Mouse (Mus musculus) neural tube, embryonic 11.5 days (tissue): ENCODE measurements around the gene Fsip1. TPM values are rescaled to one million over a fixed set of nuclear protein-coding genes. Genes with fewer than 3 reads are reported as not detected.
A peak's percentile ranks its signal among the peaks of the same experiment; 100 is the strongest.

ENCODE experiments used
- ATAC-seq: fragments of 200-750 bp; cut with Nextera tagmentation; 2 replicates; pipeline ENCODE4 v1.8.0; 2017; ENCODE audit warnings: moderate number of reproducible peaks, mild to moderate bottlenecking, moderate TSS enrichment, moderate library complexity; ENCODE audit not compliant: insufficient read depth, low FRiP score, low TSS enrichment
- DNase-seq: peaks from one replicate; pipeline ENCODE4 v3.0.0-alpha.2; 2015; ENCODE audit warnings: low spot score
- H3K27ac ChIP-seq: fragments of 300-500 bp; sonication (generic); 2 replicates; pipeline ENCODE4 v1.5.1; 2014; ENCODE audit warnings: low read depth, mild to moderate bottlenecking, low read length
- H3K27me3 ChIP-seq: fragments of 300-500 bp; sonication (generic); 2 replicates; pipeline ENCODE4 v1.6.1; 2014; ENCODE audit warnings: mild to moderate bottlenecking, low read length, mixed read lengths; ENCODE audit not compliant: control insufficient read depth, insufficient read depth
- H3K36me3 ChIP-seq: fragments of 300-500 bp; sonication (generic); 2 replicates; pipeline ENCODE4 v1.6.1; 2014; ENCODE audit warnings: mild to moderate bottlenecking, low read length, moderate library complexity, mixed read lengths; ENCODE audit not compliant: control insufficient read depth, insufficient read depth
- H3K4me1 ChIP-seq: fragments of 300-500 bp; sonication (generic); 2 replicates; pipeline ENCODE4 v1.6.1; 2014; ENCODE audit warnings: low read length, mixed read lengths; ENCODE audit not compliant: control insufficient read depth, insufficient read depth
- H3K4me2 ChIP-seq: fragments of 300-500 bp; sonication (generic); 2 replicates; pipeline ENCODE4 v1.6.1; 2014; ENCODE audit warnings: low read depth, mild to moderate bottlenecking, moderate library complexity
- H3K4me3 ChIP-seq: fragments of 300-500 bp; sonication (generic); 2 replicates; pipeline ENCODE4 v1.5.1; 2014; ENCODE audit warnings: low read depth, low read length
- H3K9ac ChIP-seq: fragments of 300-500 bp; sonication (generic); 2 replicates; pipeline ENCODE4 v1.6.1; 2014; ENCODE audit warnings: mild to moderate bottlenecking, low read length
- H3K9me3 ChIP-seq: fragments of 300-500 bp; sonication (generic); 2 replicates; pipeline ENCODE4 v1.6.1; 2016; ENCODE audit warnings: low read length; ENCODE audit not compliant: control insufficient read depth
- WGBS: fragments of 180-500 bp; shearing (Covaris S2); extraction: QIAGEN DNeasy Blood & Tissue Kit; methylation state at CpG from one replicate; pipeline ENCODE4 v1.1.7; 2014; 5-methylcytosine and 5-hydroxymethylcytosine counted together
- polyA plus RNA-seq: library from polyadenylated mRNA; unstranded; fragments of >200 nt; fragmentation: Nextera tagmentation; extraction: Ambion mirVana; gene quantifications from 2 replicates; pipeline ENCODE4 v1.2.1, GENCODE M21; 2014

Fsip1 gene
- polyA plus RNA-seq, 1 experiment from 2014 or later: 2.6 TPM

GRCm38 (mm10) chr2:118236196-118236595 lies 20.6 kb downstream of the Fsip1 start:
- H3K9ac ChIP-seq: no peak overlapping the region
- H3K27ac ChIP-seq: no peak overlapping the region
- no peak overlapping the region for H3K4me3 ChIP-seq
- H3K9me3 ChIP-seq: no peaks in the 10 kb centered on the region
- H3K4me1 ChIP-seq: no peaks in the 10 kb centered on the region
- no peaks in the 10 kb centered on the region for H3K36me3 ChIP-seq
- ATAC-seq (no peak), DNase-seq (no peak)
- WGBS: 72% methylated on average over 7 of the region's 7 CpGs
- H3K27me3 ChIP-seq: no peaks in the 10 kb centered on the region
- H3K4me2 ChIP-seq: no peak overlapping the region

- Histone ChIP-seq H3K9ac (no peak overlapping the region), H3K27ac (no peak overlapping the region), H3K9me3 (no peaks in the 10 kb centered on the region), H3K4me3 (no peak overlapping the region), H3K4me2 (no peak overlapping the region), H3K36me3 (no peaks in the 10 kb centered on the region), H3K27me3 (no peaks in the 10 kb centered on the region), H3K4me1 (no peaks in the 10 kb centered on the region)
- DNase-seq (no peak), ATAC-seq (no peak)
- 86% methylated on average over 3 of the region's 3 CpGs for WGBS
These were observed 21.2 kb downstream of the Fsip1 start for GRCm38 (mm10) chr2:118235614-118236013.

GRCm38 (mm10) chr2:118230544-118230943 lies 26.2 kb downstream of the Fsip1 start:
- Histone ChIP-seq H3K4me2 (no peak overlapping the region), H3K4me1 (no peaks in the 10 kb centered on the region), H3K9ac (no peak overlapping the region), H3K4me3 (no peak overlapping the region), H3K9me3 (no peaks in the 10 kb centered on the region), H3K36me3 (no peaks in the 10 kb centered on the region), H3K27me3 (no peaks in the 10 kb centered on the region), H3K27ac (no peak overlapping the region)
- DNase-seq (no peak), ATAC-seq (no peak)
- 59% methylated on average over 3 of the region's 3 CpGs for WGBS

- Histone ChIP-seq H3K9me3 (no peaks in the 10 kb centered on the region), H3K4me3 (no peak overlapping the region), H3K27me3 (no peaks in the 10 kb centered on the region), H3K4me1 (no peaks in the 10 kb centered on the region), H3K9ac (no peak overlapping the region), H3K27ac (no peak overlapping the region), H3K4me2 (no peak overlapping the region), H3K36me3 (no peaks in the 10 kb centered on the region)
- 81% methylated on average over 4 of the region's 4 CpGs for WGBS
- no peak for ATAC-seq
- DNase-seq: no peak
These were observed 28.2 kb downstream of the Fsip1 start for GRCm38 (mm10) chr2:118228486-118229079.

DNA sequence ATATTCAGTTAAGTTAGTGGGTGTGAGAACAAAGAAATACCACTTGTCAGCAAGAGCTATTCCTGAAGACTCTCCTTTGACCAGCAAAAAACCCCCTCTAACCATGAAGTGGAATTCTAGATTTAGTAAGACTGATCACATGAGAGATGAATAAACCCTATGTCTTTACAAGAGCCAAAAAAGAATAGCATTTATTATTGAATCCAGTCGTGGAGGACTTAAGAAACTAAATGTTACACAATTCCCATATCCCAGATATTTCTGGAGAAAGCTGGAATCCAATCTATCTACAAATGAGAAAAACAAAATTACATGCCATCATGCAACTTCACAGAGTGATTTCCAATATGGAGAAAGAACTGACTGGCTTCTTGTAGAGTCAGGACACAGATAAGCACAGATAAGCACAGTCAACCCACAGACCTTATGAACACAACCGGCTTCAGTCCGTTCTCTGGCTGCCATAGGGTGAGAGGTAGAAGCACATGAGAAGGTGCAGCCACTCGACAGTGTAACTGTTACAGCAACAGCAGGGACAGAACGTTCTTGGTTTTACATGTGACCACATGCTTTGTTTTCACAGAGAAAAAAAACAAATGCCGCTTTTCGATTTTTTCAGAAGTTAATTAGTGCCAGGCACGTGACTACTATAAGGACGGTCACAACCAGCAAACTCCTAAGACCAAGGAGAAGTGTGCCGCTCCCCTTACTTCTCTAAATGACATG lies 31.3 kb downstream of the Fsip1 start:
- DNase-seq (no peak), ATAC-seq (no peak)
- no peak overlapping the region for H3K9ac ChIP-seq
- H3K4me2 ChIP-seq: no peak overlapping the region
- no peaks in the 10 kb centered on the region for H3K27me3 ChIP-seq
- H3K36me3 ChIP-seq: no peaks in the 10 kb centered on the region
- WGBS: 86% methylated on average over 10 of the region's 10 CpGs
- H3K9me3 ChIP-seq: no peaks in the 10 kb centered on the region
- H3K27ac ChIP-seq: no peak overlapping the region
- H3K4me1 ChIP-seq: no peaks in the 10 kb centered on the region
- H3K4me3 ChIP-seq: no peak overlapping the region

- no peak overlapping the region for H3K4me3 ChIP-seq
- no peaks in the 10 kb centered on the region for H3K9me3 ChIP-seq
- H3K9ac ChIP-seq: no peak overlapping the region
- H3K36me3 ChIP-seq: no peaks in the 10 kb centered on the region
- H3K4me1 ChIP-seq: no peaks in the 10 kb centered on the region
- no peak overlapping the region for H3K27ac ChIP-seq
- DNase-seq (no peak), ATAC-seq (peak; percentile 83)
- WGBS: 33% methylated on average over 4 of the region's 4 CpGs
- H3K27me3 ChIP-seq: no peaks in the 10 kb centered on the region
- no peak overlapping the region for H3K4me2 ChIP-seq
These were observed 38.7 kb downstream of the Fsip1 start for GRCm38 (mm10) chr2:118217993-118218595.

DNA sequence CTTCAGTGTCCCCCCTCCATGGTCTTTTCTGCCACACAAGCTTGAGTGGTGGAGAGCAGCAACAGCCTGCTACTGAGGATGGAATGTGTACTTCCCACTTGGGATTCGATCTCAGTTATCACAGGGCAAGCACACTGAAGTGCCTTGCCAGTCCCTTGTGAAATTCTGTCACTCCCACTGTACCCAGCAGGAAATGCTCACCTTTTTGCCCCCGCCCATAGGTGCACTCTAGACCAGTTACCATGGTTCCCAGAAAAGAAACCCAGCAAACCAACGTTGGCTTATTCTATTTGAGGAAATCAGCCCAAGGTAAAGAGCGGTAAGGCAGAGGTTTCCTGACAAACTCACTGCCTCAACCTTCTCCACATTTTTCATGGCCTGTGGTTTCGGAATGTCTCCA lies 47.1 kb downstream of the Fsip1 start:
- ATAC-seq (no peak), DNase-seq (no peak)
- Histone ChIP-seq H3K4me2 (no peak overlapping the region), H3K9ac (no peak overlapping the region), H3K36me3 (no peaks in the 10 kb centered on the region), H3K27ac (no peak overlapping the region), H3K27me3 (no peaks in the 10 kb centered on the region), H3K4me3 (no peak overlapping the region), H3K9me3 (no peaks in the 10 kb centered on the region), H3K4me1 (peaks cover 8% of the 10 kb centered on the region; the same call in 1 of the 2 replicates)
- 88% methylated on average over 5 of the region's 5 CpGs for WGBS

DNA sequence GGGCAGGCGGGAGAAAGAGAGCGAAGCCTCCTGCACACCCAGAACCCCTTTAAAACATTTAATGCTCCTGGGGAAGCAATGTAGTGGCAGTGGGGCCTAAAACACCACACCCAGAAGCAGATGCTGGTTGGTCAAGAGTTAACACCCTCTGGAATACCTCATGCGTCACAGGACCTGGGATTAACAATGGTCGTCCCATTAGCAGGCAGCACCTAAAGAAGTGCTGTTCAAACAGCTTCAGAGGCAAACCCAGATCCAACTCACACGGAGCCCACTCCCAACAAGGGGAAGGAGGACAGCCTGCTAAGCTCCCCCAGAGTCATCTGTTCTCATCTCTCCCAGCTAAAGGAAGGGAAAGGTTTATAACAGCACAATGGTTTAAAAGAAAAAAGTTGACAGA lies 48.1 kb downstream of the Fsip1 start:
- DNase-seq: no peak
- ATAC-seq: no peak
- Histone ChIP-seq H3K27ac (no peak overlapping the region), H3K4me2 (no peak overlapping the region), H3K9ac (no peak overlapping the region), H3K27me3 (no peaks in the 10 kb centered on the region), H3K4me3 (no peak overlapping the region), H3K4me1 (peaks cover 16% of the 10 kb centered on the region), H3K9me3 (no peaks in the 10 kb centered on the region), H3K36me3 (no peaks in the 10 kb centered on the region)
- 38% methylated on average over 5 of the region's 5 CpGs for WGBS
